Mouse (Mus musculus) embryonic fibroblast, embryonic 13.5 days (primary cell): ENCODE measurements at regions not wholly inside any gene's neighbourhood (a gene's known extent, or its start where the extent isn't known, plus 50 kb on each side); places are given as distances from the start of the nearest gene placed in this dataset.

Experiments
- CTCF ChIP-seq: IDR thresholded peaks from 2 replicates; pipeline ENCODE4 v1.5.1; 2011; ENCODE audit warnings: mild to moderate bottlenecking, control low read depth, low read length, moderate library complexity, borderline replicate concordance; ENCODE audit not compliant: insufficient read depth
- POLR2A ChIP-seq: IDR thresholded peaks from 2 replicates; pipeline ENCODE4 v1.6.1; 2011; ENCODE audit warnings: low read depth, mild to moderate bottlenecking, control low read depth, low read length, moderate library complexity

DNA sequence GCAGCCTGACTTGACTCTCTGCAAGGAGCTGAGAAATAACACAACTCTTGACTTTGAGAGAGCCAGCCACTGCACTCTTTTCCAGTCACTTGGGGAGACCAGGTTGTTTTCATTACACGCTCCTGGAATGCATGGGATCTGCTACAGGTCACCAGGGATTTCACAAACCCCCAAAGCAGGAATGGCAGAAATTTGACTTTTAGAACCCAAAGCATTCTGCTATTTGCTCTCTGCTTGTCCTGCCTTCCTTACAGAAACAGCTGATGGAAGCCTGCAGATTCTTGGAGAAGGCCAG is 160.2 kb downstream of the 1500009L16Rik start:
- TF ChIP-seq POLR2A (no peak), CTCF (no peak)
